In the genomic region with DNA sequence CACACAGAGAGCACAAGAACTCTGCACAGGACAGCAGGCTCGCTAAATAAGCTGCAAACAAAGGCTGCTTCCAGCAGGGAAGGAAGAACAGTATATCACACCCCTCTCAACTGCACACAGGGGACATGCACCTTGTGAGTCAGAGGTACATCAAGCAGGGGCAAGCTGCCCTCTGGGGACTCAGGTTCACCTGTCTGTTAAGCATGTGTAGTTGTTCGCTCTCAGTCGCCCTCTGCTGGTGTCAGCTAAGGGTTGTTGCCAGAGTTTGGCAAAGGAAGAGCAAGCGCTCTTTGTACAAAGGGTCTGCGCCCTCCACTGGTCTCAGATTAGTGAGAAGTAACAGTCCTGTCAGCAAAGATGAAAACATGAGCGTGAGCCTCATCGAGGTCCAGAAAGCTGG, we compare ENCODE assay signal across 9 mouse cellular contexts.
DNase-seq lines count a peak whose midpoint lies in the region; ATAC-seq and TF ChIP-seq lines count a peak whose summit lies in the region.
"Had no signal": no experiment of that assay in that cellular context is flagged by ENCODE, and none has a peak within 500 bp of the region (broad histone marks: within the 10 kb centered on the region; RNA-seq: fewer than 3 reads in every experiment).

No protein-coding gene starts in this region.

- no peaks in the 10 kb centered on the region for H3K36me3 ChIP-seq in hindbrain, embryonic 12.5 days
- no peaks in the 10 kb centered on the region for H3K36me3 ChIP-seq in midbrain, embryonic 12.5 days
- H3K36me3 ChIP-seq: liver, embryonic 15.5 days had no signal

- H3K9me3 ChIP-seq in hindbrain, embryonic 12.5 days (replicated peaks), result no peaks in the 10 kb centered on the region
- H3K9me3 ChIP-seq in midbrain, embryonic 12.5 days, result no peaks in the 10 kb centered on the region
- H3K9me3 ChIP-seq: liver, embryonic 15.5 days had no signal

- H3K27ac ChIP-seq in hindbrain, embryonic 12.5 days, result no peak overlapping the region
- no peak overlapping the region for H3K27ac ChIP-seq in midbrain, embryonic 12.5 days (replicated peaks)
- H3K27ac ChIP-seq: liver, embryonic 15.5 days had no signal

- no peak overlapping the region for H3K4me3 ChIP-seq in lung, adult 2 months (replicated peaks; ENCODE audit: extremely low read depth, low read depth, low read length)
- no peak overlapping the region for H3K4me3 ChIP-seq in hindbrain, embryonic 12.5 days
- H3K4me3 ChIP-seq in midbrain, embryonic 12.5 days, result no peak overlapping the region
- H3K4me3 ChIP-seq: liver, embryonic 15.5 days had no signal

- no peaks in the 10 kb centered on the region for H3K27me3 ChIP-seq in hindbrain, embryonic 12.5 days
- H3K27me3 ChIP-seq in midbrain, embryonic 12.5 days, result no peaks in the 10 kb centered on the region
- H3K27me3 ChIP-seq: liver, embryonic 15.5 days had no signal

- H3K9ac ChIP-seq in hindbrain, embryonic 12.5 days, result no peak overlapping the region
- no peak overlapping the region for H3K9ac ChIP-seq in midbrain, embryonic 12.5 days (replicated peaks)
- H3K9ac ChIP-seq: liver, embryonic 15.5 days had no signal

- H3K4me1 ChIP-seq in lung, adult 2 months (ENCODE audit: control insufficient read depth, insufficient read depth, low read length), result no peaks in the 10 kb centered on the region
- no peaks in the 10 kb centered on the region for H3K4me1 ChIP-seq in hindbrain, embryonic 12.5 days
- no peaks in the 10 kb centered on the region; the same call in 1 of the 2 replicates for H3K4me1 ChIP-seq in midbrain, embryonic 12.5 days
- H3K4me1 ChIP-seq: liver, embryonic 15.5 days had no signal

- 28% methylated on average over 7 of the region's 7 CpGs for WGBS in lung, adult 2 months
- WGBS in hindbrain, embryonic 12.5 days, result 23% methylated on average over 7 of the region's 7 CpGs
- 18% methylated on average over 7 of the region's 7 CpGs for WGBS in midbrain, embryonic 12.5 days

- H3K4me2 ChIP-seq in hindbrain, embryonic 12.5 days (replicated peaks), result no peak overlapping the region
- H3K4me2 ChIP-seq in midbrain, embryonic 12.5 days (replicated peaks), result no peak overlapping the region
- H3K4me2 ChIP-seq: liver, embryonic 15.5 days had no signal

- no peak for TF ChIP-seq POLR2A in lung, adult 2 months (IDR thresholded peaks at IDR 0.05; ENCODE audit: borderline replicate concordance, extremely low read depth, low read depth, low read length)

- DNase-seq in lung, adult 2 months, result no peak
- no peak for DNase-seq in lung, postnatal 25 days (ENCODE audit: low spot score)
- peak; percentile 92 to 94 for DNase-seq in cerebellum, postnatal 10 days
- peak; percentile 82 to 84 for DNase-seq in layer of hippocampus, postnatal 10 days (ENCODE audit: low spot score in 2 of 2)
- peak; percentile 73 for DNase-seq in testis, postnatal 10 days (ENCODE audit: low spot score)
- no peak for DNase-seq in heart, adult 9 months (ENCODE audit: low spot score in 2 of 2)

- peak; percentile 59 for ATAC-seq in hindbrain, embryonic 12.5 days (ENCODE audit: low FRiP score)
- peak; percentile 59 for ATAC-seq in midbrain, embryonic 12.5 days (ENCODE audit: low FRiP score, low read depth)

- TF ChIP-seq CTCF in lung, adult 2 months (IDR thresholded peaks at IDR 0.05; ENCODE audit: insufficient read depth, low read length), result peak; percentile 44; the same call in 1 of the 2 replicates

Comparison
In these comparisons a context has a peak if more than half of its experiments do, and no peak if none do; other contexts are left out.
1. DNase-seq: peak in cerebellum, postnatal 10 days (2 of 2), layer of hippocampus, postnatal 10 days (2 of 2) and testis, postnatal 10 days (single experiment); none in lung, adult 2 months (single experiment), lung, postnatal 25 days (single experiment) and heart, adult 9 months (0 of 2).